Mouse (Mus musculus) spleen, adult 12 weeks (tissue): ENCODE data around the gene Tssk2.

ENCODE experiments used
- DNase-seq: peaks from one replicate; pipeline ENCODE4 v3.0.0; 2022; ENCODE audit warnings: low spot score

The Tssk2 gene

GRCm38 (mm10) chr16:17898462-17898861, at the start of gene Tssk2, which contains the start of gene Dgcr2:
Tssk2 (plus strand) TSS chr16:17898637.
Dgcr2 (minus strand) TSS chr16:17898562.
- DNase-seq: no peak

GRCm38 (mm10) chr16:17848928-17849327, 49.5 kb upstream of the Tssk2 start:
- no peak for DNase-seq

GRCm38 (mm10) chr16:17849486-17849885, 49.0 kb upstream of the Tssk2 start:
- no peak for DNase-seq

- DNase-seq: no peak
These were observed 47.1 kb upstream of the Tssk2 start for GRCm38 (mm10) chr16:17851331-17851730.

GRCm38 (mm10) chr16:17851860-17852259, 46.6 kb upstream of the Tssk2 start:
- no peak for DNase-seq

- no peak for DNase-seq
These were observed 45.2 kb upstream of the Tssk2 start for GRCm38 (mm10) chr16:17853263-17853662.

GRCm38 (mm10) chr16:17857157-17857556, 41.3 kb upstream of the Tssk2 start:
- DNase-seq: no peak

GRCm38 (mm10) chr16:17858592-17858991, 39.8 kb upstream of the Tssk2 start:
- DNase-seq: no peak

- DNase-seq: no peak
These were observed 33.1 kb upstream of the Tssk2 start for GRCm38 (mm10) chr16:17865293-17865692.

GRCm38 (mm10) chr16:17865770-17866169, 32.7 kb upstream of the Tssk2 start:
- DNase-seq: no peak

GRCm38 (mm10) chr16:17871248-17871647, 27.2 kb upstream of the Tssk2 start:
- DNase-seq: no peak

GRCm38 (mm10) chr16:17872995-17873394, 25.4 kb upstream of the Tssk2 start:
- DNase-seq: no peak

- no peak for DNase-seq
These were observed 23.3 kb upstream of the Tssk2 start for GRCm38 (mm10) chr16:17875174-17875573.

GRCm38 (mm10) chr16:17876096-17876495, 22.3 kb upstream of the Tssk2 start:
- no peak for DNase-seq

GRCm38 (mm10) chr16:17879571-17879970, 18.9 kb upstream of the Tssk2 start:
- no peak for DNase-seq

GRCm38 (mm10) chr16:17882196-17882595, 16.2 kb upstream of the Tssk2 start:
- no peak for DNase-seq

GRCm38 (mm10) chr16:17884116-17884515, 14.3 kb upstream of the Tssk2 start:
- DNase-seq: no peak

- no peak for DNase-seq
These were observed 8.6 kb upstream of the Tssk2 start for GRCm38 (mm10) chr16:17889689-17890341.

- no peak for DNase-seq
These were observed 8.1 kb upstream of the Tssk2 start for GRCm38 (mm10) chr16:17890342-17890727.

GRCm38 (mm10) chr16:17890917-17891566, 7.4 kb upstream of the Tssk2 start:
- peak; percentile 77 for DNase-seq

GRCm38 (mm10) chr16:17891567-17891959, 6.9 kb upstream of the Tssk2 start, which contains the start of gene Gm20518:
Gm20518 (minus strand) TSS chr16:17891671.
- peak; percentile 96 for DNase-seq

- no peak for DNase-seq
These were observed 5.8 kb upstream of the Tssk2 start for GRCm38 (mm10) chr16:17892606-17893005.

- DNase-seq: no peak
These were observed 4.5 kb upstream of the Tssk2 start, which contains the start of gene Tssk1 for GRCm38 (mm10) chr16:17893923-17894322. Tssk1 (plus strand) TSS chr16:17894223.

GRCm38 (mm10) chr16:17896091-17896490, 2.3 kb upstream of the Tssk2 start:
- DNase-seq: no peak
